Mouse (Mus musculus) forelimb bud, embryonic 11.5 days (tissue): ENCODE measurements around the gene Nfam1.

Experiments
- DNase-seq: peaks from one replicate; pipeline ENCODE4 v3.0.0-alpha.2; 2012; ENCODE audit warnings: low read depth, low spot score

Nfam1 gene

GRCm38 (mm10) chr15:83038812-83039211 is 5.7 kb upstream of the Nfam1 start:
- no peak for DNase-seq

GRCm38 (mm10) chr15:83037755-83038483 is 4.8 kb upstream of the Nfam1 start:
- DNase-seq = peak; percentile 86

GRCm38 (mm10) chr15:83036900-83037519 is 3.9 kb upstream of the Nfam1 start:
- no peak for DNase-seq

GRCm38 (mm10) chr15:83036089-83036488 is 3.0 kb upstream of the Nfam1 start:
- no peak for DNase-seq

DNA sequence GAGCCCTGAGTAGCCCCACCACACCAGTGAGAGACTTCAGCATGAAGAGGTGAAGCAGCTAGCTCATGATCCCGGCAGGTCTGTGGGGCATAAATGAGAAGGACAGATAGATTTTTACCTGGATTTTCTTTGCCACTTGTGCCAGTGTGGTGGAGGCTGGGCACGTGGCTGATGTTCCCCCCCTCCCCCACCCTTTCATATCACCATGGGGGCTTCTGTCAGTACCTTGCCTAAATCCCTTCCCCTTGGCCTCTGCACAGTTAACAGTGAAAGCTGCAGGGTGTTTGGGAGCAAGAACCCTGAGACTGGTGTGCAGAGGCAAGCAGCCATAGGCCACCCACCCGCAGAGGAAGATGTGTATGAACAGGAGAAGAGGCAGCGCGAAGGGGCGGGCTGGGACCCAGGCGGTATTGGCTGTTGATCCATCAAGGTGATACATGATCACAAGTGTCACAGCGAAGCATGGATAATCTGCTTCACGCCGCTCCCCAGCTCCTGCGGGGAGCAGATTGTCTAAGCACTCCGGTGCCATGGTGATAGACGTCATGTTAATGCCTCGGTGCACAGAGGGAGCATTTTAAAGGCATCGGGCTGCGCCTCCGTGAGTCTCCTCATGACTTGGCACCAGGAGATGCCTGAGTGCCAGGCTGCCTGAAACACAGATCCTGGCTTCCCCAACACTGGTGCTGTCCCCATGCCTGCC is 1.3 kb upstream of the Nfam1 start:
- no peak for DNase-seq

DNA sequence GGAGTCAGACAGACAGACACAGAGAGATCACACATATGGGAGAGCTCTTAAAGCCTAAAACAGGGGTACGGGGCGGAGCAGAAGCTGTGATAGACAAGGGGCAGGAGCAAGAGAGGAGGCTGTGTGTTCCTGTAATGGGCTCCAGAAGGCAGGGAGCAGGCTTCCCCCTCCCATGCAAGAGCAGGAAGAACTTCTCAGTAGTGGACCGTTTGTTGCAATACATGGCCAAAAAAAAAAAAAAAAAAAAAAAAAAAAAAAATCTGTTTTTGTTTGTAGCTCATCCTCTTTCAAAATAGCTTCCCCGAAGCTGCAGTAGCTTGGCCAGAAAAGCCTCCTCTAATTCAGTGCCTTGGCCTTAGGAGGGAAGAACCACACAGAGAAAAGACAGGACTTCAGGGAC is 2.2 kb downstream of the Nfam1 start:
- DNase-seq = no peak

- no peak for DNase-seq
Observed at GRCm38 (mm10) chr15:83029725-83030718, 3.1 kb downstream of the Nfam1 start.

GRCm38 (mm10) chr15:83026129-83026528 is 7.0 kb downstream of the Nfam1 start:
- no peak for DNase-seq

DNA sequence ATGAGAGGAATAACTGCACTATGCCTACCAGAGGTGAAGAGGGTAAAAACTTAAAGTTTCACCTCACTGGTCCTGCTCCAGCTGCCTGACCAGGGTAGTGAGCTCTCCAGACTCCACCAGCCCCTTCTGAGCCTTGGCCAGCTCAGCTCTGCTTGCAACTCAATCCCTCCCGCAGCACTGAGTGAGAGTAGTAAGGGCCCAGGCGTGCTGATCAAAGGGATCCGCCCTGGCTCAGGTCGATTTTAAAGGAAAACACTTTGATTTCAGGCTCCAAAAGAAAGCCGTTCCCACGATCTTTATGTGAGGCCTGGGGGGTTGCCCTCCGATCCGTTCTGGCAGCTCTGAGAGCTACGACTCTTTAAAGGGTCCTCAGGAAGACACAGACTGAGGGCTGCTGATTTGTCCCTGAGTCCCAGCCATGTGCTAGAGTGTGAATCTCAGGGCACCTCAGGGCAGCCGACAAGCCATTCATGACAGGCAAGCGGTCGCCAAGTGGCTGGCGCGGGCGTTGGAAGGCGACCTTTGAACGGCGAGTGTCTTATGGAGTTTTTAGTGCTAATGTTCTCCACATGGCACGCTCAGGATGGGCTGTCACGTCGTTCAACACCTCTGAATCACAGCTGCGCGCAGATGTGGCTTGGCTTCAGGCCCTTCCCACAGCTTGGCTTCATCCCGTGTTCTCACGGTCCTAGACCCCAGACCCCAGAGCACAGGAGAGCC is 7.9 kb downstream of the Nfam1 start:
- peak; percentile 80 for DNase-seq

DNA sequence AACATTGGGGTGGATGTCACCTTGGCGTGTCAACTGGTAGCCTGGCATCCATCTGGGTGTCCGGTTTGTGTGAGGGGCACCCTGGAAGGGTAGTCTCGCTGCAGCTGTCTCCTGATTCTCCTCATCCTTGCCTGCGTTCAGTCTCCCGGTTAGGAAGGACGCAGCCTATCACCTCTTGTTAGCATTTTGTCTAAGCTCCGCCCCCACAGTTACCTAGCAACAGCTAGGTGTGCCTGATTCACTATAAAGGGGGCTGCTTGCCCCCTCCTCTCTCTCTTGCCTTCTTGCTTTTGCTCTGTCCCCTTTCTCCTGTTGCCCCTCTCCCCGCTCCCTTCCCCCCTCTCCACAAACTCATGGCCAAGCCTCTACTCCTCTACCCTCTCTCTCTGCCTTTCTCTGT is 10.2 kb downstream of the Nfam1 start:
- no peak for DNase-seq

DNA sequence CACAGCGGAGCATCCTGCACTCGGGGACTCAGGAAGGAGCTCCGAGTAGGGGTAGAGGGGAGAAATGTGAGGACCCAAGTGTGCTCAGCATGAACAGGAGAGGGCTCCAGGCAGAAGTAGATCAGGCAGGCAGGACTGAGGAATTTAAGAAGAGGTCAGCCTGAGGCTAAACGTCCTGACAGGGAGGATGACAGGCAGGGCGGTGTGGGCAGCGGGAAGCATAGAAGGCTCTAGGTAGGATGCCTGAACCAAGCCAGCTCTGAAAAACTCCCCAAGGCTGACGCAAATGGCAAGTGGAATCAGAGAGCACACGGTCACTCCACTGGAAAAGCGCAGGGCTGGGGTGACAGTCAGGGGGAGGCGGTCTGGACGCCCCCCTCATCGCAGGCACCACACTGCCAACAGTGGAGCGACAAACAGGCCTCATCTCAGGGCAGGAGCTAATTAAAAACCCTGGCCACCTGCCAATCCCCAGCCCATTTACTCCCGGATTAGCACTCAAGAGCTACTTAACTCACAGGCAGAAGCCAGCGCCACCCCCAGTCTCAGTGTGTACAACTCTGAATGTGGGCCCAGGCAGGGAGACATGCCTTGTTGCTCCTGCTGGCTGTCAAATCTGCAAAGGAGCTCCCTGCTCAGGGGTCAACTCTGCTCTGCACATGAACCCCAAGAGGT is 22.0 kb downstream of the Nfam1 start:
- DNase-seq = no peak

GRCm38 (mm10) chr15:83010423-83010822 is 22.7 kb downstream of the Nfam1 start:
- no peak for DNase-seq

GRCm38 (mm10) chr15:83009532-83009931 is 23.6 kb downstream of the Nfam1 start:
- no peak for DNase-seq

DNA sequence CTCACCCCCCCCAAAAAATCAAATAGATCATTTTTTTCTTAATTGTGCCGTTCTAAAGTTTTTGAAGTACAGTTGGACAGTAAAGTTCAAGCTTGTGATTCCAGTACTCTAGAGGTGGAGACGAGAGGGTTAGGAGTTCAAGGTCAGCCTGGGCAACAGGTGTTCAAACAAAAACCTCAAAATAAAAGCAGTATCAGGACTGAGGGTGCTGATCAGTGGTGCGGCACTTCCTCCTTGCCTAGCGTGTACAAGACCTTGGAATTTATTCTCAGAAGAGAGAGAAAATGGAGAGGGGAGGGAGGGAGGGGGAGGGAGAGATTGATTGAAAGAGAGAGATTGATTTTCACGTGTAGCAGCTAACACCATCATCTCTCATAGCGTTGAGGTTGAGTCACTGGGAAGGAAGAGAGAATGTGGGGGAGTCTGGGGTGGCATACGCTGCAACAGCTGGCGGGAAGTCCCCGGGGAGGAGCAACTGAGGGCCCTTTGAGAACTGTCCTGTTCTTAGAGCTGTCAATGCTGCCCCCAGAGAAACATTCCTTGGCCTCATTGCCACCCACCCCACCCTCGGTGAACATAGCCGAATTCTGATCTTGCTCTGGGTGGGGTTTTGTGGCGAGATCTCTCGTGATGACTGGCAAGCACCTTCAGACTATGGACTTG is 24.2 kb downstream of the Nfam1 start:
- no peak for DNase-seq

- no peak for DNase-seq
Observed at GRCm38 (mm10) chr15:83007346-83007920, 25.7 kb downstream of the Nfam1 start.

GRCm38 (mm10) chr15:83002665-83003548 is 30.2 kb downstream of the Nfam1 start:
- no peak for DNase-seq

DNA sequence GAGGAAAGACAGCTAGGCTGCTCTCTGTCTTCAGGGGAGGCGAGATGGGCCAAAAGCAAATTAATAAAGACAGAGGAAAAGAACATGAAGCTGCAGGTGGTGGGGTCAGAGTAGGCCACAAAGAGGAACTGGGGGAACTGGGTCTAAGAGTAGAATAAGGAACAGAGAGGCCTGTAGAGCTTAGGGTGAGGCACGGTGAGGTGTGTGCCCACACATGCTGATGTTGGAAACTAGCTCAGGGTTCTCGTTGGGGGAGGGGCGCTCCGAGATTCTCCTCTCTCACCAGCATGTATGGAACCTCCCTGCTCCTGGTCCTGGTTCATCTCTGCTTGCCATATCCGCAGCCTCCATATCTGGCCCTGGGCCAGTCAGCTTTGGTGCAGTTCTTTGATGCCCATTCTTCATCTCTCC is 34.3 kb downstream of the Nfam1 start:
- no peak for DNase-seq

DNA sequence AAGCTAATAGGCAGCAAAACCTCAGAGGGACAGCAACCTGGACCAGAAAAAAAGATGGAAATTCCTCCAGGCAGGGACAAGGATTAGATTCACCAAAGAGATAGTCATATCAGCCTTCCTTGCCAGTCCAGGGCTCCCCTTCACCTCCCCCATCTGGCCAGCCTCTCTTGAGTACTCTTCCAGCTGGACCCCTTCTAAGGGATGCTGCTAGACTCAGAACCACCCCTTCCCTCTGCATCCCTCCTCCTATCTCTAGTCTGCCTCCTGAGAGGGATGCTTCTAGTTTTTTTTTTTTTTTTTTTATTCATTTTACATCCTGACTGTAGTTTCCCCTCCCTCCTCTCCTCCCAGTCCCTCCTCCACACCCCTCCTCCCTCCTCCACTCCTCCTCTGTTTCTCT is 36.7 kb downstream of the Nfam1 start:
- no peak for DNase-seq
